Mouse (Mus musculus): Measurements from ENCODE around the gene Pim3. TPM values are rescaled to one million over a fixed set of nuclear protein-coding genes. Genes with fewer than 3 reads are reported as not detected.

Pim3 gene
- polyA plus RNA-seq, 1 experiment from 2014 or later = 30.1 TPM

Other genes starting within 250 kb of the Pim3 start
- 25.9 and 27.6 TPM in 2 replicates for gene Brd1, start 128.0 kb upstream of the Pim3 start, polyA plus RNA-seq (2014; fragmentation: Nextera tagmentation; extraction: Ambion mirVana)
- 42.5 and 45.6 TPM in 2 replicates for gene Zbed4, start 110.5 kb upstream of the Pim3 start, polyA plus RNA-seq (2014; fragmentation: Nextera tagmentation; extraction: Ambion mirVana)
- gene Alg12, start 42.9 kb upstream of the Pim3 start, polyA plus RNA-seq (2014; fragmentation: Nextera tagmentation; extraction: Ambion mirVana) = 10.8 and 11.0 TPM in 2 replicates
- 72.5 and 81.7 TPM in 2 replicates for gene Creld2, start 42.5 kb upstream of the Pim3 start, polyA plus RNA-seq (2014; fragmentation: Nextera tagmentation; extraction: Ambion mirVana)
- not detected in 2 replicates for gene Ttll8, start 92.2 kb downstream of the Pim3 start, polyA plus RNA-seq (2014; fragmentation: Nextera tagmentation; extraction: Ambion mirVana)
- gene Mlc1, start 116.8 kb downstream of the Pim3 start, polyA plus RNA-seq (2014; fragmentation: Nextera tagmentation; extraction: Ambion mirVana) = 2.6 and 3.7 TPM in 2 replicates
- gene Mov10l1, start 120.7 kb downstream of the Pim3 start, polyA plus RNA-seq (2014; fragmentation: Nextera tagmentation; extraction: Ambion mirVana) = not detected in 2 replicates
- 0.87 and 0.89 TPM in 2 replicates for gene Panx2, start 197.5 kb downstream of the Pim3 start, polyA plus RNA-seq (2014; fragmentation: Nextera tagmentation; extraction: Ambion mirVana)
- 40.2 and 43.2 TPM in 2 replicates for gene Trabd, start 212.9 kb downstream of the Pim3 start, polyA plus RNA-seq (2014; fragmentation: Nextera tagmentation; extraction: Ambion mirVana)
- 20.2 and 22.3 TPM in 2 replicates for gene Selenoo, start 226.9 kb downstream of the Pim3 start, polyA plus RNA-seq (2014; fragmentation: Nextera tagmentation; extraction: Ambion mirVana)

Data from midbrain, embryonic 11.5 days (tissue).